Mouse (Mus musculus): ENCODE measurements around the gene Olfr1451.
"Not testable (repeated sequence)": the region's sequence is repeated elsewhere in the genome, so short reads cannot be mapped to it uniquely, and the experiment has no call there.

Olfr1451 gene

GRCm38 (mm10) chr19:12994714-12995113 is at the start of gene Olfr1451:
Gene Olfr1451, plus strand, starts transcription at chr19:12995014.
- DNase-seq (ENCODE audit: low spot score in 2 of 2), result no peak

GRCm38 (mm10) chr19:12949958-12950357 is 44.9 kb upstream of the Olfr1451 start, which contains the start of gene Olfr1450:
Gene Olfr1450, plus strand, starts transcription at chr19:12950258.
- no peak for DNase-seq (ENCODE audit: low spot score in 2 of 2)

- not testable (repeated sequence) for DNase-seq (ENCODE audit: low spot score in 2 of 2)
Observed at GRCm38 (mm10) chr19:12970082-12970481, 24.7 kb upstream of the Olfr1451 start.

DNA sequence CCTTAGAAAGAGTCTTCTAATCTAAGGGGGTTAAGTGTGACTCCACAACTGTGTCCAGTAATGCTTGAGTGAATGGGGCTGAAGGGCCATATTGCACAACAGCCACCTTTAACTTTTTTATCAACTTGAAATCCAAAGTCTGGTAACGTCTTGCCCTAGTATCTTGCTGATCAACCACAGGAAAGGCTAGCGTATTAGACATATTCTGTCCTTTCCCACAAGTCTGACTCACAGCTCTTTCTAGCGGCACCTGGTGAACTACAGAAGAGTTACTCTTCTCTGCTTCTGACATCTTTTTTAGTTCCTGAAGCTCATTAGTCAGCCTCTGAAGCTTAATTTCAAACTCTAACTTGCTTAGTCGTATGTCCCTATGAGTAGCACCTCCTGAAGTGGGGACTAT is 2.5 kb upstream of the Olfr1451 start:
- DNase-seq (ENCODE audit: low spot score in 2 of 2), result not testable (repeated sequence)

GRCm38 (mm10) chr19:13028227-13028626 is 33.4 kb downstream of the Olfr1451 start, which contains the start of gene Olfr1453:
Gene Olfr1453, minus strand, starts transcription at chr19:13028327.
- DNase-seq (ENCODE audit: low spot score in 2 of 2), result no peak

Measured in left cerebral cortex, adult 9 months (tissue).